Mouse (Mus musculus) heart, embryonic 14.5 days (tissue): ENCODE measurements at regions not wholly inside any gene's neighbourhood (a gene's known extent, or its start where the extent isn't known, plus 50 kb on each side); places are given as distances from the start of the nearest gene placed in this dataset.

Experiments used
- ATAC-seq: fragments of 200-750 bp; cut with Nextera tagmentation; 2 replicates; pipeline ENCODE4 v1.8.0; 2017; ENCODE audit warnings: low read depth, moderate TSS enrichment; ENCODE audit not compliant: insufficient number of reproducible peaks, insufficient read depth, low FRiP score
- H3K27ac ChIP-seq, 2 experiments: fragments of 200-500 bp in 1 of 2; fragments of 300-500 bp in 1 of 2; sonication (generic) in 1 of 2; replicated peaks in 1 of 2; 2 replicates each; pipeline ENCODE4 v1.5.1; 2012 to 2014; ENCODE audit warnings: low read depth in 2 of 2, low read length in 2 of 2, control low read depth in 1 of 2, mild to moderate bottlenecking in 1 of 2, mixed read lengths in 1 of 2; ENCODE audit not compliant: control insufficient read depth in 1 of 2, insufficient read depth in 1 of 2
- H3K27me3 ChIP-seq: fragments of 300-500 bp; sonication (generic); 2 replicates; pipeline ENCODE4 v1.6.1; 2014; ENCODE audit warnings: mild to moderate bottlenecking, low read length, control low read depth; ENCODE audit not compliant: control insufficient read depth, insufficient read depth
- H3K36me3 ChIP-seq: fragments of 300-500 bp; sonication (generic); 2 replicates; pipeline ENCODE4 v1.6.1; 2014; ENCODE audit warnings: mild to moderate bottlenecking, control low read depth, low read length, mixed read lengths; ENCODE audit not compliant: control insufficient read depth, insufficient read depth
- H3K4me1 ChIP-seq, 2 experiments: fragments of 200-500 bp in 1 of 2; fragments of 300-500 bp in 1 of 2; sonication (generic) in 1 of 2; 2 replicates each; pipeline ENCODE4 v1.6.1; 2012 to 2014; ENCODE audit warnings: low read length in 2 of 2, control low read depth in 1 of 2, mixed read lengths in 1 of 2; ENCODE audit not compliant: control insufficient read depth in 2 of 2, insufficient read depth in 2 of 2
- H3K4me2 ChIP-seq: fragments of 300-500 bp; sonication (generic); 2 replicates; pipeline ENCODE4 v1.6.1; 2014; ENCODE audit warnings: mild to moderate bottlenecking, low read length
- H3K4me3 ChIP-seq, 2 experiments: fragments of 200-500 bp in 1 of 2; fragments of 300-500 bp in 1 of 2; sonication (generic) in 1 of 2; 2 replicates each; pipeline ENCODE4 v1.5.1; 2012 to 2014; ENCODE audit warnings: low read length in 2 of 2, mild to moderate bottlenecking in 2 of 2, control low read depth in 1 of 2, low read depth in 1 of 2, moderate library complexity in 1 of 2; ENCODE audit not compliant: control insufficient read depth in 1 of 2, insufficient read depth in 1 of 2
- H3K9ac ChIP-seq: fragments of 300-500 bp; sonication (generic); 2 replicates; pipeline ENCODE4 v1.6.1; 2014; ENCODE audit warnings: mild to moderate bottlenecking, low read length
- H3K9me3 ChIP-seq: fragments of 300-500 bp; sonication (generic); 2 replicates; pipeline ENCODE4 v1.6.1; 2016; ENCODE audit warnings: low read length, control low read depth; ENCODE audit not compliant: control insufficient read depth
- WGBS: fragments of 180-500 bp; shearing (Covaris S2); extraction: QIAGEN DNeasy Blood & Tissue Kit; methylation state at CpG from one replicate; pipeline ENCODE4 v1.1.7; 2014; 5-methylcytosine and 5-hydroxymethylcytosine counted together

- no peak overlapping the region for H3K4me2 ChIP-seq
- no peak overlapping the region for H3K4me3 ChIP-seq
- no peak overlapping the region for H3K9ac ChIP-seq
- WGBS, result 82% methylated on average over 20 of the region's 20 CpGs
- H3K36me3 ChIP-seq, result no peaks in the 10 kb centered on the region
- no peak for ATAC-seq
- H3K27ac ChIP-seq, result no peak overlapping the region
- H3K4me1 ChIP-seq, result peaks cover 14 to 18% of the 10 kb centered on the region in 2 experiments
- H3K27me3 ChIP-seq, result peaks cover 7% of the 10 kb centered on the region
- no peaks in the 10 kb centered on the region for H3K9me3 ChIP-seq
These were observed 145.8 kb downstream of the Setd4 start for GRCm38 (mm10) chr16:93458011-93458585.

- 79% methylated on average over 17 of the region's 17 CpGs for WGBS
- Histone ChIP-seq H3K27me3 (peaks cover 9% of the 10 kb centered on the region), H3K4me3 (no peak overlapping the region), H3K9me3 (no peaks in the 10 kb centered on the region), H3K36me3 (no peaks in the 10 kb centered on the region), H3K4me2 (no peak overlapping the region), H3K27ac (no peak overlapping the region), H3K9ac (no peak overlapping the region), H3K4me1 (peaks cover 14% of the 10 kb centered on the region in 2 experiments; a peak in 3 of 4 replicates)
- ATAC-seq, result no peak
These were observed 147.0 kb downstream of the Setd4 start for GRCm38 (mm10) chr16:93456706-93457425.

- Histone ChIP-seq H3K27ac (no peak overlapping the region), H3K4me3 (no peak overlapping the region), H3K36me3 (no peaks in the 10 kb centered on the region), H3K9me3 (no peaks in the 10 kb centered on the region), H3K27me3 (peaks cover 9% of the 10 kb centered on the region), H3K9ac (no peak overlapping the region), H3K4me1 (peaks cover 5 to 6% of the 10 kb centered on the region in 2 experiments; a peak in 3 of 4 replicates), H3K4me2 (no peak overlapping the region)
- no peak for ATAC-seq
- WGBS, result 27% methylated on average over 8 of the region's 8 CpGs
These were observed 149.5 kb downstream of the Setd4 start for GRCm38 (mm10) chr16:93454080-93454997.

GRCm38 (mm10) chr16:93453056-93453455, 150.8 kb downstream of the Setd4 start:
- no peak overlapping the region for H3K4me2 ChIP-seq
- H3K9me3 ChIP-seq, result no peaks in the 10 kb centered on the region
- no peaks in the 10 kb centered on the region for H3K36me3 ChIP-seq
- ATAC-seq, result no peak
- no peak overlapping the region for H3K9ac ChIP-seq
- WGBS, result 70% methylated on average over 9 of the region's 9 CpGs
- H3K27me3 ChIP-seq, result peaks cover 9% of the 10 kb centered on the region
- H3K4me1 ChIP-seq, result no peaks in the 10 kb centered on the region; a peak in 1 of 4 replicates
- no peak overlapping the region for H3K27ac ChIP-seq
- no peak overlapping the region for H3K4me3 ChIP-seq

GRCm38 (mm10) chr16:93450896-93451295, 153.0 kb downstream of the Setd4 start:
- Histone ChIP-seq H3K4me2 (no peak overlapping the region), H3K36me3 (no peaks in the 10 kb centered on the region), H3K9me3 (no peaks in the 10 kb centered on the region), H3K9ac (no peak overlapping the region), H3K27me3 (peaks cover 9% of the 10 kb centered on the region), H3K4me3 (no peak overlapping the region), H3K27ac (no peak overlapping the region), H3K4me1 (no peaks in the 10 kb centered on the region; a peak in 1 of 4 replicates)
- ATAC-seq, result no peak
- 87% methylated on average over 6 of the region's 6 CpGs for WGBS

GRCm38 (mm10) chr16:93449925-93450324, 153.9 kb downstream of the Setd4 start:
- no peaks in the 10 kb centered on the region for H3K9me3 ChIP-seq
- 17% methylated on average over 3 of the region's 3 CpGs for WGBS
- no peak overlapping the region for H3K4me2 ChIP-seq
- H3K27me3 ChIP-seq, result peaks cover 9% of the 10 kb centered on the region
- no peaks in the 10 kb centered on the region; a peak in 1 of 4 replicates for H3K4me1 ChIP-seq
- no peak overlapping the region for H3K9ac ChIP-seq
- H3K4me3 ChIP-seq, result no peak overlapping the region
- ATAC-seq, result no peak
- no peaks in the 10 kb centered on the region for H3K36me3 ChIP-seq
- H3K27ac ChIP-seq, result no peak overlapping the region

- H3K27ac ChIP-seq, result no peak overlapping the region
- peaks cover 2% of the 10 kb centered on the region; the same call in 1 of the 2 replicates for H3K27me3 ChIP-seq
- H3K36me3 ChIP-seq, result no peaks in the 10 kb centered on the region
- 86% methylated on average over 10 of the region's 10 CpGs for WGBS
- peaks cover 3% of the 10 kb centered on the region in 2 experiments for H3K4me1 ChIP-seq
- H3K4me2 ChIP-seq, result no peak overlapping the region
- ATAC-seq, result no peak
- H3K9ac ChIP-seq, result no peak overlapping the region
- H3K4me3 ChIP-seq, result no peak overlapping the region
- no peaks in the 10 kb centered on the region for H3K9me3 ChIP-seq
These were observed 155.7 kb downstream of the Setd4 start for GRCm38 (mm10) chr16:93448124-93448523.
